Mouse (Mus musculus): ENCODE measurements around the gene Zscan21. TPM values are rescaled to one million over a fixed set of nuclear protein-coding genes. Genes with fewer than 3 reads are reported as not detected.
"Not testable (repeated sequence)": the region's sequence is repeated elsewhere in the genome, so short reads cannot be mapped to it uniquely, and the experiment has no call there.

Zscan21 gene
- polyA plus RNA-seq, 1 experiment from 2014 or later: 104 TPM

- no peak for ATAC-seq (ENCODE audit: low FRiP score, low read depth)
- H3K9me3 ChIP-seq: no peaks in the 10 kb centered on the region
- H3K27ac ChIP-seq: no peak overlapping the region
- H3K4me3 ChIP-seq: no peak overlapping the region
- no peaks in the 10 kb centered on the region for H3K27me3 ChIP-seq (replicated peaks)
- peaks cover 19% of the 10 kb centered on the region for H3K36me3 ChIP-seq
- H3K9ac ChIP-seq: no peak overlapping the region
- 91% methylated on average over 3 of the region's 3 CpGs for WGBS
- no peak overlapping the region for H3K4me2 ChIP-seq (replicated peaks)
- peaks cover 6% of the 10 kb centered on the region; the same call in 1 of the 2 replicates for H3K4me1 ChIP-seq
Measured at GRCm38 (mm10) chr5:138088366-138088765, 28.3 kb upstream of the Zscan21 start.

GRCm38 (mm10) chr5:138089108-138089551, 27.6 kb upstream of the Zscan21 start:
- no peak for ATAC-seq (ENCODE audit: low FRiP score, low read depth)

GRCm38 (mm10) chr5:138090271-138090670, 26.4 kb upstream of the Zscan21 start:
- Histone ChIP-seq H3K27ac (no peak overlapping the region), H3K4me1 (peaks cover 6% of the 10 kb centered on the region; the same call in 1 of the 2 replicates), H3K9ac (no peak overlapping the region), H3K4me2 (replicated peaks) (no peak overlapping the region), H3K27me3 (replicated peaks) (no peaks in the 10 kb centered on the region), H3K36me3 (peaks cover 38% of the 10 kb centered on the region), H3K9me3 (no peaks in the 10 kb centered on the region), H3K4me3 (no peak overlapping the region)
- no peak for ATAC-seq (ENCODE audit: low FRiP score, low read depth)
- WGBS: 84% methylated on average over 3 of the region's 3 CpGs

More at GRCm38 (mm10) chr5:138089108-138089551, 27.6 kb upstream of the Zscan21 start:
- Histone ChIP-seq H3K4me3 (no peak overlapping the region), H3K36me3 (peaks cover 26% of the 10 kb centered on the region), H3K4me2 (replicated peaks) (no peak overlapping the region), H3K9ac (no peak overlapping the region), H3K4me1 (peaks cover 6% of the 10 kb centered on the region; the same call in 1 of the 2 replicates), H3K9me3 (no peaks in the 10 kb centered on the region), H3K27ac (no peak overlapping the region), H3K27me3 (replicated peaks) (no peaks in the 10 kb centered on the region)
- 74% methylated on average over 6 of the region's 6 CpGs for WGBS

GRCm38 (mm10) chr5:138090737-138091136, 26.0 kb upstream of the Zscan21 start:
- no peak overlapping the region for H3K9ac ChIP-seq
- peaks cover 41% of the 10 kb centered on the region for H3K36me3 ChIP-seq
- WGBS: 93% methylated on average over 5 of the region's 5 CpGs
- H3K4me3 ChIP-seq: no peak overlapping the region
- H3K4me1 ChIP-seq: peaks cover 6% of the 10 kb centered on the region; the same call in 1 of the 2 replicates
- H3K9me3 ChIP-seq: no peaks in the 10 kb centered on the region
- H3K27ac ChIP-seq: no peak overlapping the region
- no peak overlapping the region for H3K4me2 ChIP-seq (replicated peaks)
- H3K27me3 ChIP-seq (replicated peaks): no peaks in the 10 kb centered on the region
- ATAC-seq (ENCODE audit: low FRiP score, low read depth): no peak

- H3K9me3 ChIP-seq: no peaks in the 10 kb centered on the region
- ATAC-seq (ENCODE audit: low FRiP score, low read depth): no peak
- H3K4me1 ChIP-seq: no peaks in the 10 kb centered on the region
- WGBS: 91% methylated on average over 4 of the region's 4 CpGs
- no peak overlapping the region for H3K27ac ChIP-seq
- H3K4me2 ChIP-seq (replicated peaks): no peak overlapping the region
- peaks cover 58% of the 10 kb centered on the region for H3K36me3 ChIP-seq
- no peaks in the 10 kb centered on the region for H3K27me3 ChIP-seq (replicated peaks)
- H3K4me3 ChIP-seq: no peak overlapping the region
- H3K9ac ChIP-seq: no peak overlapping the region
Measured at GRCm38 (mm10) chr5:138092771-138093170, 23.9 kb upstream of the Zscan21 start.

GRCm38 (mm10) chr5:138094474-138094873, 22.2 kb upstream of the Zscan21 start:
- Histone ChIP-seq H3K36me3 (peaks cover 66% of the 10 kb centered on the region), H3K27me3 (replicated peaks) (no peaks in the 10 kb centered on the region), H3K9me3 (no peaks in the 10 kb centered on the region), H3K4me1 (no peaks in the 10 kb centered on the region), H3K4me2 (replicated peaks) (no peak overlapping the region), H3K9ac (no peak overlapping the region), H3K27ac (no peak overlapping the region), H3K4me3 (no peak overlapping the region)
- ATAC-seq (ENCODE audit: low FRiP score, low read depth): no peak
- WGBS: 99% methylated on average over 6 of the region's 6 CpGs

- WGBS: 98% methylated on average over 2 of the region's 2 CpGs
- peaks cover 57% of the 10 kb centered on the region for H3K36me3 ChIP-seq
- no peaks in the 10 kb centered on the region for H3K4me1 ChIP-seq
- no peak for ATAC-seq (ENCODE audit: low FRiP score, low read depth)
- H3K9ac ChIP-seq: no peak overlapping the region
- no peaks in the 10 kb centered on the region for H3K27me3 ChIP-seq (replicated peaks)
- H3K4me2 ChIP-seq (replicated peaks): no peak overlapping the region
- H3K4me3 ChIP-seq: no peak overlapping the region
- H3K27ac ChIP-seq: no peak overlapping the region
- no peaks in the 10 kb centered on the region for H3K9me3 ChIP-seq
Measured at GRCm38 (mm10) chr5:138104976-138105375, 11.7 kb upstream of the Zscan21 start.

- Histone ChIP-seq H3K36me3 (peaks cover 36% of the 10 kb centered on the region), H3K27ac (no peak overlapping the region), H3K9ac (no peak overlapping the region), H3K27me3 (replicated peaks) (no peaks in the 10 kb centered on the region), H3K4me1 (no peaks in the 10 kb centered on the region), H3K9me3 (no peaks in the 10 kb centered on the region), H3K4me3 (no peak overlapping the region), H3K4me2 (replicated peaks) (no peak overlapping the region)
- ATAC-seq (ENCODE audit: low FRiP score, low read depth): no peak
- WGBS: 60% methylated on average over 3 of the region's 3 CpGs
Measured at GRCm38 (mm10) chr5:138107130-138107529, 9.6 kb upstream of the Zscan21 start.

- H3K4me2 ChIP-seq (replicated peaks); H3K27me3 ChIP-seq (replicated peaks); H3K4me3 ChIP-seq; H3K9ac ChIP-seq; ATAC-seq (ENCODE audit: low FRiP score, low read depth); H3K27ac ChIP-seq; H3K36me3 ChIP-seq; H3K9me3 ChIP-seq; H3K4me1 ChIP-seq: not testable (repeated sequence)
- 64% methylated on average over 4 of the region's 4 CpGs for WGBS
Measured at GRCm38 (mm10) chr5:138109847-138110396, 6.8 kb upstream of the Zscan21 start.

- Histone ChIP-seq H3K4me1 (peaks cover 14% of the 10 kb centered on the region), H3K27me3 (replicated peaks) (no peaks in the 10 kb centered on the region), H3K9ac (peak overlapping the region; percentile 66), H3K4me3 (peak overlapping the region; percentile 58), H3K9me3 (no peaks in the 10 kb centered on the region), H3K36me3 (peaks cover 19% of the 10 kb centered on the region), H3K27ac (peak overlapping the region; percentile 72), H3K4me2 (replicated peaks) (peak overlapping the region; percentile 75)
- ATAC-seq (ENCODE audit: low FRiP score, low read depth): peak; percentile 34
- WGBS: 9% methylated on average over 16 of the region's 16 CpGs
Measured at GRCm38 (mm10) chr5:138117199-138118015, 704 bp downstream of the Zscan21 start.

- no peak overlapping the region for H3K27ac ChIP-seq
- no peak for ATAC-seq (ENCODE audit: low FRiP score, low read depth)
Measured at GRCm38 (mm10) chr5:138118041-138118440, 1.3 kb downstream of the Zscan21 start.

GRCm38 (mm10) chr5:138132425-138133064, 15.8 kb downstream of the Zscan21 start:
- 66% methylated on average over 5 of the region's 5 CpGs for WGBS
- H3K27me3 ChIP-seq (replicated peaks): no peaks in the 10 kb centered on the region
- no peaks in the 10 kb centered on the region for H3K9me3 ChIP-seq
- H3K4me2 ChIP-seq (replicated peaks): no peak overlapping the region
- ATAC-seq (ENCODE audit: low FRiP score, low read depth): no peak
- peaks cover 74% of the 10 kb centered on the region for H3K36me3 ChIP-seq
- no peaks in the 10 kb centered on the region for H3K4me1 ChIP-seq
- no peak overlapping the region for H3K27ac ChIP-seq
- no peak overlapping the region for H3K4me3 ChIP-seq
- H3K9ac ChIP-seq: no peak overlapping the region

More at GRCm38 (mm10) chr5:138118041-138118440, 1.3 kb downstream of the Zscan21 start:
- Histone ChIP-seq H3K4me1 (peaks cover 14% of the 10 kb centered on the region), H3K36me3 (peaks cover 22% of the 10 kb centered on the region), H3K9ac (peak overlapping the region; percentile 66; the same call in 1 of the 2 replicates), H3K4me2 (replicated peaks) (peak overlapping the region; percentile 75), H3K27me3 (replicated peaks) (no peaks in the 10 kb centered on the region), H3K9me3 (no peaks in the 10 kb centered on the region), H3K4me3 (peak overlapping the region; percentile 58)
- WGBS: 90% methylated on average over 3 of the region's 3 CpGs
